Mouse (Mus musculus) intestine, embryonic 16.5 days (tissue): ENCODE measurements at regions not wholly inside any gene's neighbourhood (a gene's known extent, or its start where the extent isn't known, plus 50 kb on each side); places are given as distances from the start of the nearest gene placed in this dataset.

Experiments
- ATAC-seq: fragments of 200-750 bp; cut with Nextera tagmentation; 2 replicates; pipeline ENCODE4 v1.8.0; 2017; ENCODE audit warnings: moderate TSS enrichment, moderate library complexity
- H3K27ac ChIP-seq: fragments of 300-500 bp; sonication (generic); 2 replicates; pipeline ENCODE4 v1.5.1; 2014; ENCODE audit warnings: mild to moderate bottlenecking, low read length
- H3K27me3 ChIP-seq: fragments of 300-500 bp; sonication (generic); replicated peaks from 2 replicates; pipeline ENCODE4 v1.6.1; 2014; ENCODE audit warnings: low read length, control low read depth, mixed read lengths; ENCODE audit not compliant: control insufficient read depth, insufficient read depth
- H3K36me3 ChIP-seq: fragments of 300-500 bp; sonication (generic); 2 replicates; pipeline ENCODE4 v1.6.1; 2014; ENCODE audit warnings: low read length, control low read depth; ENCODE audit not compliant: control insufficient read depth, insufficient read depth
- H3K4me1 ChIP-seq: fragments of 300-500 bp; sonication (generic); 2 replicates; pipeline ENCODE4 v1.6.1; 2014; ENCODE audit warnings: low read length, control low read depth, mixed read lengths; ENCODE audit not compliant: control insufficient read depth, insufficient read depth
- H3K4me2 ChIP-seq: fragments of 300-500 bp; sonication (generic); 2 replicates; pipeline ENCODE4 v1.6.1; 2014; ENCODE audit warnings: low read depth, low read length, control low read depth
- H3K4me3 ChIP-seq: fragments of 300-500 bp; sonication (generic); 2 replicates; pipeline ENCODE4 v1.5.1; 2014; ENCODE audit warnings: mild to moderate bottlenecking, low read length
- H3K9ac ChIP-seq: fragments of 300-500 bp; sonication (generic); 2 replicates; pipeline ENCODE4 v1.6.1; 2014; ENCODE audit warnings: low read depth, low read length
- H3K9me3 ChIP-seq: fragments of 300-500 bp; sonication (generic); 2 replicates; pipeline ENCODE4 v1.6.1; 2016; ENCODE audit warnings: low read length, control low read depth; ENCODE audit not compliant: control insufficient read depth
- WGBS: fragments of 180-500 bp; shearing (Covaris S2); extraction: QIAGEN DNeasy Blood & Tissue Kit; methylation state at CpG from one replicate; pipeline ENCODE4 v1.1.7; 2014; 5-methylcytosine and 5-hydroxymethylcytosine counted together

DNA sequence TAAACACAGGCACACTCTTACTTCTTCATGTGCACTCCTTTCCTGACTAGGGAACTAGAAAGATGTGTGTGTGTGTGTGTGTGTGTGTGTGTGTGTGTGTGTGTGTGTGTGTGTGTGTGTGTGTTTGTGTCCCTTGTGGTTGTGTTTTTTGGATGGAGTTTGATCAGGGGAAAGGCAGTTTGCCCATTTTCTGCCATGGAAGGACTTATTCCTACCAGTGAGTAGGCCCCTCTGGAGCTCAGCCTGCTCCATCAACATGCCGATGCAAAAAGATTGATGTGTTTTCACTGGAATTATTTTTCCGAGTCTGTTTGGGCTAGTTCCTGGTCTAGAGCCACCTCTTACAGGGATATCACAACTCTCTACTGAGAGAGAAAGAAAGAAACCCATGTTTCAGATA, 120.6 kb downstream of the Qpct start:
- H3K9ac ChIP-seq, result no peak overlapping the region
- no peaks in the 10 kb centered on the region for H3K4me1 ChIP-seq
- no peaks in the 10 kb centered on the region for H3K27me3 ChIP-seq
- ATAC-seq, result no peak
- no peak overlapping the region for H3K27ac ChIP-seq
- H3K36me3 ChIP-seq, result no peaks in the 10 kb centered on the region
- H3K4me3 ChIP-seq, result no peak overlapping the region
- WGBS, result 46% methylated on average over 2 of the region's 2 CpGs
- H3K4me2 ChIP-seq, result no peak overlapping the region
- H3K9me3 ChIP-seq, result no peaks in the 10 kb centered on the region

DNA sequence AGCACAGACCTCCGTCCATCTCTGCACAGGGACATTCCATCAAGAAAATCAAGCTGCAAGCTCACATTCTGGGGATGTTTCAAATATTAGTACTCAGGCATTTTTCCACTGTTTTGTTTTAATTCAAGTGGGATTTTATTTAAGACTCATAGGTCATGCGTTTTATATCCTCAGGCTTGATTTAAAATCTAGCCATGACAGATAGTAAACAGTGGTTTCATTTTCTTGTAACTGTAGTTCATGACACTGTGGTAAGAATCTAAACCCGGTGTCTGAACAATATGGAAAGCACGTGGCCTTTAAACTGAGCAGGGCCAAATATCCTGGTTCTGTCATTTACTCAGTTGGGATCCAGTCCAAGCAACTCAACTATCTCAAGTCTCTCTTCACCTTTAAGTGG, 119.0 kb downstream of the Qpct start:
- Histone ChIP-seq H3K9ac (no peak overlapping the region), H3K4me1 (no peaks in the 10 kb centered on the region), H3K4me3 (no peak overlapping the region), H3K4me2 (no peak overlapping the region), H3K9me3 (no peaks in the 10 kb centered on the region), H3K27ac (no peak overlapping the region), H3K27me3 (no peaks in the 10 kb centered on the region), H3K36me3 (no peaks in the 10 kb centered on the region)
- ATAC-seq, result no peak
- WGBS, result 63% methylated on average over 4 of the region's 4 CpGs

DNA sequence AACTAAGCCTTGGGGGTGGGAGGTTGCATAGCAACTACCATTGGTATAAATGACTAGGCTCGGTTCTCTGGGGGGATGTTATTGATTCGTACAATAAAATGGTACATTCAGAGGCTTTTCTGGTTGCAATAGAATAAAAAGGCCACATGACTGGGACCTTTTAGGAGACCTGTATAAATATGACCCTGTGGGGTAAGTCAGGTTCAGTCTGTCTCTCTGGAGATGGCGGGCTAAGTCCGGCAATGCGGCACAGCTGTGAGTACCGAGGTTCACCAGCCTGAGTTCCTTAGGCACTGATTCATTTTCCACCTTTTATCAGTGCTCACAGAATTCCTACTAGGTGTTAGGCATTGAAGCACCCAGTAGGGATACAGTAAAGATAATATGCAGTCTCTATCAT, 115.5 kb downstream of the Qpct start:
- no peak overlapping the region for H3K4me2 ChIP-seq
- H3K27ac ChIP-seq, result no peak overlapping the region
- no peak for ATAC-seq
- no peaks in the 10 kb centered on the region for H3K4me1 ChIP-seq
- H3K9ac ChIP-seq, result no peak overlapping the region
- no peaks in the 10 kb centered on the region for H3K36me3 ChIP-seq
- H3K4me3 ChIP-seq, result no peak overlapping the region
- H3K9me3 ChIP-seq, result no peaks in the 10 kb centered on the region
- 81% methylated on average over 6 of the region's 6 CpGs for WGBS
- H3K27me3 ChIP-seq, result no peaks in the 10 kb centered on the region

DNA sequence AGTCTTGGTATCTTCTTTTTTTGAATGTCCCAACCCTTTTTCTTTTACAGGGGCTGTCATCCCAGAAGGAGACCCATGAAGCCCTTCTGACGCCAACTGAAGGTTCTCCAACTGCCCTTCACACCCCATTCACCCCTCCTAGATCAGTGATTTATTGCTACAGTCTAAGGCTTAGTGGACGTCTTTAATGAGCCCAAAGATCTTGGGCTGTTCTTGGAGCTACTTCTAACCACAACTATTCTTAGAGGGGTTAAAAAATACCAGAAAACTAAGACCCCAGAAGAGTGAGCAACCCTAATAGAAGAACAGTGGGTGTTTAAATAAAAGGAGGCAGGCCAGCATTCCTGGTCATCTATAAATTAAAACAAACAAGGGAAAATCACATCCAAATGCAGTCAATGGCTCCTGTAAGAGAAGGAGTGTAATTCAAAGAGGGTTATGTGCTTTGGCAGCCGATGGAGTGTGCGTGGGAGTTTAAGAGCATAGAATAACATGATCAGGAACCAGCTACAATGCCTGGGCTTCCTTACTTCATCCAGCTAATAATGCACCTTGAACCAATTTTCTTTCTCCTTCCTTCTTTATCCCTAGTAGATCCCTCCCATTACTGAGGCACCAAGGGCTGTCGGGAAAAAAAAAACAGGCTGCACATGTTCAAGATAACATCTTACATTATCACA, 113.3 kb downstream of the Qpct start:
- Histone ChIP-seq H3K27me3 (no peaks in the 10 kb centered on the region), H3K36me3 (no peaks in the 10 kb centered on the region), H3K4me3 (no peak overlapping the region), H3K9ac (no peak overlapping the region), H3K9me3 (no peaks in the 10 kb centered on the region), H3K27ac (no peak overlapping the region), H3K4me2 (no peak overlapping the region), H3K4me1 (no peaks in the 10 kb centered on the region)
- ATAC-seq, result no peak
- 61% methylated on average over 5 of the region's 5 CpGs for WGBS

DNA sequence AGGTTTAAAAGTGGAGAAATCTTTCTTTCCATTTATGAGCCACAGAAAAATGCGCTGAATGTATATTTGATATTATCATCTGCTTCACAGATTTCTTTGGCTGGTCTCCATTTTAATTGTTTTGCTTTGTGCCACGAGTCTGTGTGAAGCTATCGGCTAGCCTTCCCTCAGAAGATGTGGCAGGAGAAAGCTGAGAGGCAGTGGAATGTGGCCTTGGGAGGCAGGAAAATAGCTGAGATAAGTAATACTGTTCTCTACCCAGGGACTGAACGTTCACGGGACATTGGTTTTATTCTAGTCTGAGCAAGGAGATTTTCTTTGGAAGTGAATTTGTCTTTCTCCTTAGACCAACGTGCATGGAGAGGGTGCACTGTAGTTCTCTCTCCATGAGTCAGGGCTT, 112.3 kb downstream of the Qpct start:
- Histone ChIP-seq H3K9me3 (no peaks in the 10 kb centered on the region), H3K27me3 (no peaks in the 10 kb centered on the region), H3K4me1 (no peaks in the 10 kb centered on the region), H3K9ac (no peak overlapping the region), H3K36me3 (no peaks in the 10 kb centered on the region), H3K27ac (no peak overlapping the region), H3K4me2 (no peak overlapping the region), H3K4me3 (no peak overlapping the region)
- ATAC-seq, result no peak
- 58% methylated on average over 6 of the region's 6 CpGs for WGBS

DNA sequence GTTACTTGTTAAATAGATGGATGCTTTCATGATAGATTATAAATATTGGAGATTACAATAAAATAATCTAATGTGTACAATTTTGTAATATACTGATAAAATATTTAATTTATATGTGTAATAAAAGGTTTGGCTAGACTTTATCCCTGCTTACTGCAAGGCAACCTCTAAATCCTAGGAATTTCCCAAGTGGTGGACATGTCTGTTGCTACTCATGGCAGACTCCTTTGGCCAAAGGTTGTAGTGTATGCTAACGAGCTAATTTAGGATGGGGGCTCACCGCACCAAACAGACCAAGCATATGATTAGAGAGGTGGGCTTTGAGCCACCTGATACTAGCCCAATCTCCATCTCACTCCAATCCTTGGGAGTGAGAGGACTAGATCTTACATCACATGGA, 102.4 kb downstream of the Qpct start:
- no peak for ATAC-seq
- no peak overlapping the region for H3K27ac ChIP-seq

DNA sequence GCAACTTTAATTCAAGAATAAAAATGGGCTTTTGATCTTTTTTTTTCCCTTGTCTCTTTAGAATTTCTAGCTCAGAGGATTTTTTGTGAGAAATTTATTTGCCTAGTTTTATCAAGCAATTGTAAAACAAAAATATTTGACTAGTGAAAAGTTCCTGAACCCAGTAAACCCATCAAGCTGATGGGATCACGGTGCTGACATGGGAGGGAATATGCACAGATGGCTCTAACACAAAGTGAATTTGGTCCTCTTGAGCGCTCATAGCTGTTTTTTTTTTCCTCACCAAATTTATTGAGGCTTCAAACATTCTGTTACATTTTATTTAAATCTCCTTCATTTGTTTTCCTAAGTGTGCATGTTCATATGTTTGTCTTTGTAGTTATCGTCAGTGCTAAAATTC, 101.1 kb downstream of the Qpct start:
- Histone ChIP-seq H3K9me3 (no peaks in the 10 kb centered on the region), H3K4me3 (no peak overlapping the region), H3K27me3 (no peaks in the 10 kb centered on the region), H3K36me3 (no peaks in the 10 kb centered on the region), H3K4me2 (no peak overlapping the region), H3K9ac (no peak overlapping the region), H3K4me1 (no peaks in the 10 kb centered on the region), H3K27ac (no peak overlapping the region)
- WGBS, result 80% methylated on average over 3 of the region's 3 CpGs
- no peak for ATAC-seq

More for the DNA sequence above, 102.4 kb downstream of the Qpct start:
- Histone ChIP-seq H3K4me1 (no peaks in the 10 kb centered on the region), H3K4me2 (no peak overlapping the region), H3K9me3 (no peaks in the 10 kb centered on the region), H3K36me3 (no peaks in the 10 kb centered on the region), H3K27me3 (no peaks in the 10 kb centered on the region), H3K4me3 (no peak overlapping the region), H3K9ac (no peak overlapping the region)
- WGBS, result 86% methylated on average over 2 of the region's 2 CpGs

DNA sequence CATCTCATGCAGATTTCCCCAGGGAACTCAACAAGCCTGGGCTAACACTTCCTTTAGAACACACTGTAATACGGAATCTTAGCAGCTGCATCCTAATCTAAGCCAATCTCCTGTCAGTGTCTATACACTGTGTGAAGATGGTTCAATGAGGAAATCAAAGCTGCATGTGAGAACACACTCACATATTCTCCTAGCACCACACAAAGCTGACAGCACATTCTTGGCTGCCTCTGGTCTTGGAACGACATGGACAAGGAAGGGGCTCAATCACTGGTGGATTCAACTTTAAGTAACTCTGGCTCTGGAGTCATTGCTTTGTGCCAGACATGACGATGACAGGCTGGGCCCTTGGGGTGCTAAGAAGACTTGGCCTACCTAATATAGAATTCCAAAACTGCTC, 96.2 kb downstream of the Qpct start:
- no peak overlapping the region for H3K27ac ChIP-seq
- no peak for ATAC-seq
- WGBS, result 80% methylated on average over 3 of the region's 3 CpGs
- no peaks in the 10 kb centered on the region for H3K4me1 ChIP-seq
- H3K9me3 ChIP-seq, result no peaks in the 10 kb centered on the region
- H3K4me2 ChIP-seq, result no peak overlapping the region
- H3K9ac ChIP-seq, result no peak overlapping the region
- no peak overlapping the region for H3K4me3 ChIP-seq
- H3K27me3 ChIP-seq, result no peaks in the 10 kb centered on the region
- H3K36me3 ChIP-seq, result no peaks in the 10 kb centered on the region

DNA sequence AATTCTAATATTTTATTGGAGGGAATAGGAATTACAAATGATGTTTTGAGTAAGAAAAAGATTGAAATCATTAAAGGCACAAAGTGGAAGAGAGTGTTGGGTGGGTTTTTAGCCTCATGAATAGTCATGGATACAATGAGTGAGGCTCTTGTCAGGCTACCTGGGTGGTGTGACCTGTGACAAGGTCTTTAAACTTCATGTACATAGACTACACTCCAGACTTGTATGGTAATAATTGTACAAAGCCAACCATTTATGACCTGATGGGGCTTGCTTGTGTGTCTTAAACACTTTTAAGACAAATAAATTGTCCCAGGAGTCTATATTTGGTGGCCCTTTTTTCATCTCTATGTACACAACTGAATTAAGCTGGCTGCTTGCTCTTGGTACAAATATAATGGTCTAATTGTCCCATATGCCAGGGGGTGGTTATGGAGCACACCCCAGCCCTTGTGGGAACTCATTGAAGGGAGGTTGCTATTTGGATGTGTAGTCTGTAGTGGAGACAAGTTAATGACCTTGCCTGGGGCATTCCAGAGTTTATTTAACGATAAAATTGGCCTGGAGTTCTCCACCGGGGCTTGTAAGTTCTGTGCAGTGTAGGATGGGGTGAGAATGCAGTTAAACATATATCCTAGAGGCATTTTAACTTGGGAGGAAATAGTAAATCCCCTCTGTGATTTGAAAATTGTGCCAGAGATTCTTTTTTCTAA, 93.4 kb downstream of the Qpct start:
- H3K27ac ChIP-seq, result no peak overlapping the region
- ATAC-seq, result no peak
- 54% methylated on average over 2 of the region's 2 CpGs for WGBS

DNA sequence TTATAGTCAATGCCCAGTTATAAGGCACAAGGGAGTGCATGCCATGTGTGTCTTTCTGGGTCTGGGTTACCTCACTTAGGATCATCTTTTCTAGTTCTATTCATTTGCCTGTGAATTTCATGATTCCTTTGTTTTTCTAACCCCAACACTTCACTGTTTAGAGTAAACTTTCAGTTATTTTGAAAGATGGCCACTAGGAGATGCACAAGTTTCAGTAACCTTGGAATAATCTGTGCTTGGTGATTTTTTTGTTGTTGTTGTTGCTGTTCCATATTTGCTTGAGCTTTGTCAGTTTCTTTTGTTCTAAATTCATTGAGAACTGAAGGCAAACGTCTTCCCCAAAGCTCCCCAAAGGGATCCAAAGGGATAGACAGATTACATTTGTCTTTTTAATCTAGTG, 91.3 kb downstream of the Qpct start:
- Histone ChIP-seq H3K27me3 (no peaks in the 10 kb centered on the region), H3K27ac (no peak overlapping the region), H3K9ac (no peak overlapping the region), H3K36me3 (no peaks in the 10 kb centered on the region), H3K4me2 (no peak overlapping the region), H3K4me1 (no peaks in the 10 kb centered on the region), H3K4me3 (no peak overlapping the region), H3K9me3 (no peaks in the 10 kb centered on the region)
- no peak for ATAC-seq
- WGBS, result 35% methylated on average over 1 of the region's 1 CpGs

More for the DNA sequence above, 93.4 kb downstream of the Qpct start:
- Histone ChIP-seq H3K4me2 (no peak overlapping the region), H3K9me3 (no peaks in the 10 kb centered on the region), H3K9ac (no peak overlapping the region), H3K36me3 (no peaks in the 10 kb centered on the region), H3K27me3 (no peaks in the 10 kb centered on the region), H3K4me3 (no peak overlapping the region), H3K4me1 (no peaks in the 10 kb centered on the region)
